Mouse (Mus musculus) heart, embryonic 16.5 days (tissue): ENCODE results near the gene Ppp2r1a. TPM values are rescaled to one million over a fixed set of nuclear protein-coding genes. Genes with fewer than 3 reads are reported as not detected.

ENCODE experiments used
- ATAC-seq: fragments of 200-750 bp; cut with Nextera tagmentation; replicated peaks from 2 replicates; pipeline ENCODE4 v1.8.0; 2017; ENCODE audit warnings: moderate number of reproducible peaks; ENCODE audit not compliant: insufficient read depth, low FRiP score; ENCODE audit errors: extremely low read depth
- H3K27ac ChIP-seq: fragments of 300-500 bp; sonication (generic); 2 replicates; pipeline ENCODE4 v1.5.1; 2014; ENCODE audit warnings: mild to moderate bottlenecking, low read length, control low read depth, moderate library complexity
- H3K27me3 ChIP-seq: fragments of 300-500 bp; sonication (generic); 2 replicates; pipeline ENCODE4 v1.6.1; 2014; ENCODE audit warnings: low read length, mixed read lengths; ENCODE audit not compliant: control insufficient read depth, insufficient read depth
- H3K36me3 ChIP-seq: fragments of 300-500 bp; sonication (generic); 2 replicates; pipeline ENCODE4 v1.6.1; 2014; ENCODE audit not compliant: control insufficient read depth, insufficient read depth
- H3K4me1 ChIP-seq: fragments of 300-500 bp; sonication (generic); 2 replicates; pipeline ENCODE4 v1.6.1; 2014; ENCODE audit warnings: low read length, mixed read lengths; ENCODE audit not compliant: control insufficient read depth, insufficient read depth
- H3K4me2 ChIP-seq: fragments of 300-500 bp; sonication (generic); 2 replicates; pipeline ENCODE4 v1.6.1; 2014; ENCODE audit warnings: low read depth, mild to moderate bottlenecking, control low read depth, low read length
- H3K4me3 ChIP-seq: fragments of 300-500 bp; sonication (generic); 2 replicates; pipeline ENCODE4 v1.5.1; 2014; ENCODE audit warnings: mild to moderate bottlenecking, control low read depth, low read length
- H3K9ac ChIP-seq: fragments of 300-500 bp; sonication (generic); 2 replicates; pipeline ENCODE4 v1.6.1; 2014; ENCODE audit warnings: low read length, control low read depth
- H3K9me3 ChIP-seq: fragments of 300-500 bp; sonication (generic); replicated peaks from 2 replicates; pipeline ENCODE4 v1.6.1; 2016; ENCODE audit warnings: low read length; ENCODE audit not compliant: control insufficient read depth
- WGBS: fragments of 180-500 bp; shearing (Covaris S2); extraction: QIAGEN DNeasy Blood & Tissue Kit; methylation state at CpG from one replicate; pipeline ENCODE4 v1.1.7; 2014; 5-methylcytosine and 5-hydroxymethylcytosine counted together
- polyA plus RNA-seq: library from polyadenylated mRNA; unstranded; fragments of >200 nt; fragmentation: Nextera tagmentation; extraction: Ambion mirVana; gene quantifications from 2 replicates; pipeline ENCODE4 v1.2.1, GENCODE M21; 2015

The Ppp2r1a gene
- polyA plus RNA-seq, 1 experiment from 2014 or later = 354 TPM

GRCm38 (mm10) chr17:20993716-20994115, 48.6 kb downstream of the Ppp2r1a start:
- Histone ChIP-seq H3K36me3 (no peaks in the 10 kb centered on the region), H3K4me1 (no peaks in the 10 kb centered on the region), H3K4me3 (no peak overlapping the region), H3K4me2 (no peak overlapping the region), H3K9me3 (no peaks in the 10 kb centered on the region), H3K27ac (no peak overlapping the region), H3K9ac (no peak overlapping the region), H3K27me3 (no peaks in the 10 kb centered on the region)
- 54% methylated on average over 2 of the region's 2 CpGs for WGBS
- no peak for ATAC-seq

GRCm38 (mm10) chr17:20996364-20996763, 51.3 kb downstream of the Ppp2r1a start, which contains the start of gene Vmn1r233:
Gene Vmn1r233 (minus strand): TSS chr17:20996464.
- no peaks in the 10 kb centered on the region for H3K9me3 ChIP-seq
- H3K27me3 ChIP-seq = no peaks in the 10 kb centered on the region
- H3K27ac ChIP-seq = no peak within 1 kb of the TSS
- no peak within 1 kb of the TSS for H3K4me3 ChIP-seq
- no peak within 1 kb of the TSS for H3K9ac ChIP-seq
- no peaks in the 10 kb centered on the region for H3K4me1 ChIP-seq
- no peak for ATAC-seq
- no peak within 1 kb of the TSS for H3K4me2 ChIP-seq
- no peaks in the 10 kb centered on the region for H3K36me3 ChIP-seq

- Histone ChIP-seq H3K36me3 (peaks cover 12% of the 10 kb centered on the region; the same call in 1 of the 2 replicates), H3K27me3 (no peaks in the 10 kb centered on the region), H3K4me1 (peaks cover 18% of the 10 kb centered on the region), H3K4me2 (peak within 1 kb of the TSS; percentile 92), H3K9me3 (no peaks in the 10 kb centered on the region), H3K4me3 (peak within 1 kb of the TSS; percentile 80), H3K9ac (peak within 1 kb of the TSS; percentile 93), H3K27ac (peak within 1 kb of the TSS; percentile 92)
- 6% methylated on average over 36 of the region's 36 CpGs for WGBS
- peak; percentile 97 for ATAC-seq
These were observed 63.5 kb downstream of the Ppp2r1a start, which contains the start of gene Zfp160 for GRCm38 (mm10) chr17:21008382-21009331. Gene Zfp160 (plus strand): TSS chr17:21008903.

- H3K9ac ChIP-seq = peak overlapping the region; percentile 93
- H3K27ac ChIP-seq = no peak overlapping the region; the same call in 1 of the 2 replicates
- H3K27me3 ChIP-seq = no peaks in the 10 kb centered on the region
- peak overlapping the region; percentile 92 for H3K4me2 ChIP-seq
- H3K4me3 ChIP-seq = peak overlapping the region; percentile 80
- no peaks in the 10 kb centered on the region for H3K9me3 ChIP-seq
- H3K4me1 ChIP-seq = peaks cover 18% of the 10 kb centered on the region
- H3K36me3 ChIP-seq = peaks cover 12% of the 10 kb centered on the region; the same call in 1 of the 2 replicates
- no peak for ATAC-seq
- 37% methylated on average over 1 of the region's 1 CpGs for WGBS
These were observed 64.6 kb downstream of the Ppp2r1a start for GRCm38 (mm10) chr17:21009726-21010125.

Other genes starting within 250 kb of the Ppp2r1a start
- not detected in 2 replicates for gene Vmn1r227, start 215.5 kb upstream of the Ppp2r1a start, polyA plus RNA-seq
- not detected in 2 replicates for gene Vmn1r228, start 159.2 kb upstream of the Ppp2r1a start, polyA plus RNA-seq
- gene Vmn1r229, start 133.8 kb upstream of the Ppp2r1a start, polyA plus RNA-seq = not detected in 2 replicates
- gene Vmn1r230, start 104.9 kb upstream of the Ppp2r1a start, polyA plus RNA-seq = not detected in 2 replicates
- gene Vmn1r231, start 40.2 kb upstream of the Ppp2r1a start, polyA plus RNA-seq = not detected in 2 replicates
- not detected in 2 replicates for gene Vmn1r232, start 25.6 kb upstream of the Ppp2r1a start, polyA plus RNA-seq
- not detected in 2 replicates for gene Vmn1r233, start 51.2 kb downstream of the Ppp2r1a start, polyA plus RNA-seq
- gene Zfp160, start 63.6 kb downstream of the Ppp2r1a start, polyA plus RNA-seq = 9.0 and 9.3 TPM in 2 replicates